Mouse (Mus musculus) C2C12 (cell line): ENCODE measurements around the gene Grip1.

Experiments used
- CEBPB ChIP-seq: IDR thresholded peaks from one replicate; pipeline ENCODE4 v1.6.1; 2011; ENCODE audit warnings: low read depth, mild to moderate bottlenecking, control low read depth, moderate library complexity
- CTCF ChIP-seq: IDR thresholded peaks from one replicate; pipeline ENCODE4 v1.5.1; 2011; ENCODE audit not compliant: control insufficient read depth, insufficient read depth, insufficient read length
- FOSL1 ChIP-seq: IDR thresholded peaks from one replicate; pipeline ENCODE4 v1.8.0; 2011; ENCODE audit warnings: mild to moderate bottlenecking, low read length; ENCODE audit not compliant: poor library complexity, insufficient read depth, severe bottlenecking

DNA sequence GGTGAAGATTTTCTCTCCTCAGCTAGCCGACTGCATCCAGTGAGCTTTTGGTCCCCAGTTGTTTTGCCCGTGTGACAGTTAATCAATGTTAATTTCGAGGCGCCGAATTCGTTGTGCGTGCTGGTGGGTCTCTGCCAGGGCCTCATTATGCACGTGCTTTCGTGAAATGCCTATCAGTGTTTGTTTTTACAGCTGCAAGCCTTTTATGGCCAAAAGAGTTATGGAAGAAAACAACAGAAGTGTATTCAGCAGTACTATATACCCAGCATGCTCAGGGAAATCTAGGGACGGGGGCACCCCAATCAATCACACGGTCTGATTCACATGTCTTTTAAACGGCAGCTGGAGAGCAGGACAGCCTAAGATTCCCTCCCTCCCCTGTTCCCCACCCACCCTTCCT lies 424.7 kb downstream of the Grip1 start:
- no peak for TF ChIP-seq CTCF
- TF ChIP-seq CEBPB, result no peak
- TF ChIP-seq FOSL1, result no peak
